Mouse (Mus musculus) thymus, adult 2 months (tissue): ENCODE measurements around the gene Nostrin.

ENCODE experiments used
- CTCF ChIP-seq: fragments of 200-500 bp; IDR thresholded peaks from 2 replicates; pipeline ENCODE4 v1.5.1; 2012; ENCODE audit warnings: mild to moderate bottlenecking, control low read depth, low read length, moderate library complexity, borderline replicate concordance; ENCODE audit not compliant: control insufficient read depth, poor library complexity, insufficient read depth; ENCODE audit errors: extremely low read depth
- POLR2A ChIP-seq: fragments of 200-500 bp; IDR thresholded peaks from 2 replicates; pipeline ENCODE4 v1.6.1; 2012; ENCODE audit warnings: mild to moderate bottlenecking, low read length, control low read depth, moderate library complexity; ENCODE audit not compliant: control insufficient read depth, poor library complexity, insufficient read depth; ENCODE audit errors: extremely low read depth

- TF ChIP-seq POLR2A (no peak), CTCF (no peak)
Measured at GRCm38 (mm10) chr2:69119718-69120117, 15.9 kb upstream of the Nostrin start.
